Mouse (Mus musculus): ENCODE results near the gene Zzz3. TPM values are rescaled to one million over a fixed set of nuclear protein-coding genes. Genes with fewer than 3 reads are reported as not detected.

Zzz3 gene
- total and polyA plus RNA-seq, 2 experiments from 2014 or later, result 18.1 to 22.4 TPM

GRCm38 (mm10) chr3:152508419-152508993 is 113.2 kb downstream of the Zzz3 start:
- Histone ChIP-seq H3K36me3 (replicated peaks; ENCODE audit: control insufficient read depth, insufficient read depth, low read length) (no peaks in the 10 kb centered on the region), H3K4me1 (ENCODE audit: control insufficient read depth, insufficient read depth) (no peaks in the 10 kb centered on the region), H3K9ac (replicated peaks; ENCODE audit: low read depth, low read length) (no peak overlapping the region), H3K9me3 (replicated peaks; ENCODE audit: control insufficient read depth, low read length) (no peaks in the 10 kb centered on the region), H3K4me2 (ENCODE audit: low read depth, low read length) (no peak overlapping the region), H3K27me3 (ENCODE audit: control insufficient read depth, insufficient read depth, low read length) (no peaks in the 10 kb centered on the region), H3K4me3 (ENCODE audit: low read depth, low read length) (no peak overlapping the region), H3K27ac (ENCODE audit: low read depth) (no peak overlapping the region)
- DNase-seq (ENCODE audit: low spot score), result no peak
- WGBS, result 46% methylated on average over 12 of the region's 12 CpGs
- no peak for ATAC-seq (ENCODE audit: insufficient read depth, low read depth)
- TF ChIP-seq EP300 (IDR thresholded peaks at IDR 0.05; ENCODE audit: low read depth), result no peak

GRCm38 (mm10) chr3:152509268-152509667 is 114.0 kb downstream of the Zzz3 start:
- DNase-seq (ENCODE audit: low spot score), result no peak
- H3K36me3 ChIP-seq (replicated peaks; ENCODE audit: control insufficient read depth, insufficient read depth, low read length), result no peaks in the 10 kb centered on the region
- no peak for ATAC-seq (ENCODE audit: insufficient read depth, low read depth)
- no peak overlapping the region for H3K27ac ChIP-seq (ENCODE audit: low read depth)
- H3K4me1 ChIP-seq (ENCODE audit: control insufficient read depth, insufficient read depth), result no peaks in the 10 kb centered on the region
- H3K9ac ChIP-seq (replicated peaks; ENCODE audit: low read depth, low read length), result no peak overlapping the region
- no peak overlapping the region for H3K4me3 ChIP-seq (ENCODE audit: low read depth, low read length)
- no peak for TF ChIP-seq CTCF (IDR thresholded peaks at IDR 0.05; ENCODE audit: low read depth)
- no peak for TF ChIP-seq EP300 (IDR thresholded peaks at IDR 0.05; ENCODE audit: low read depth)
- WGBS, result 64% methylated on average over 7 of the region's 7 CpGs
- no peak overlapping the region for H3K4me2 ChIP-seq (ENCODE audit: low read depth, low read length)
- no peaks in the 10 kb centered on the region for H3K9me3 ChIP-seq (replicated peaks; ENCODE audit: control insufficient read depth, low read length)
- H3K27me3 ChIP-seq (ENCODE audit: control insufficient read depth, insufficient read depth, low read length), result no peaks in the 10 kb centered on the region

Other genes starting within 250 kb of the Zzz3 start
- gene Gipc2, start 229.2 kb upstream of the Zzz3 start, total RNA-seq (2014; rRNA removed; ENCODE audit: low replicate concordance), result not detected in 2 replicates
- 3.3 and 3.6 TPM in 2 replicates for gene Gipc2, start 229.2 kb upstream of the Zzz3 start, polyA plus RNA-seq (2015; fragmentation: Nextera tagmentation; extraction: Ambion mirVana)
- gene Dnajb4, start 185.2 kb upstream of the Zzz3 start, total RNA-seq (2014; rRNA removed; ENCODE audit: low replicate concordance), result 52.9 and 54.5 TPM in 2 replicates
- 60.1 TPM in 2 replicates for gene Dnajb4, start 185.2 kb upstream of the Zzz3 start, polyA plus RNA-seq (2015; fragmentation: Nextera tagmentation; extraction: Ambion mirVana)
- 71.2 and 131 TPM in 2 replicates for gene Fubp1, start 185.1 kb upstream of the Zzz3 start, total RNA-seq (2014; rRNA removed; ENCODE audit: low replicate concordance)
- gene Fubp1, start 185.1 kb upstream of the Zzz3 start, polyA plus RNA-seq (2015; fragmentation: Nextera tagmentation; extraction: Ambion mirVana), result 72.9 and 80.7 TPM in 2 replicates
- 32.1 and 88.6 TPM in 2 replicates for gene Nexn, start 129.1 kb upstream of the Zzz3 start, total RNA-seq (2014; rRNA removed; ENCODE audit: low replicate concordance)
- gene Nexn, start 129.1 kb upstream of the Zzz3 start, polyA plus RNA-seq (2015; fragmentation: Nextera tagmentation; extraction: Ambion mirVana), result 314 and 316 TPM in 2 replicates
- gene Miga1, start 55.1 kb upstream of the Zzz3 start, total RNA-seq (2014; rRNA removed; ENCODE audit: low replicate concordance), result 6.8 and 9.8 TPM in 2 replicates
- 8.7 and 9.0 TPM in 2 replicates for gene Miga1, start 55.1 kb upstream of the Zzz3 start, polyA plus RNA-seq (2015; fragmentation: Nextera tagmentation; extraction: Ambion mirVana)
- 16.6 and 21.7 TPM in 2 replicates for gene Usp33, start 49.0 kb upstream of the Zzz3 start, total RNA-seq (2014; rRNA removed; ENCODE audit: low replicate concordance)
- 16.4 and 17.2 TPM in 2 replicates for gene Usp33, start 49.0 kb upstream of the Zzz3 start, polyA plus RNA-seq (2015; fragmentation: Nextera tagmentation; extraction: Ambion mirVana)

All from heart, postnatal 0 days (tissue).